Mouse (Mus musculus) thymus, postnatal 36 days (tissue): ENCODE data around the gene Hist1h2aa.

Experiments
- DNase-seq, 2 experiments: peaks; one replicate each; pipeline ENCODE4 v3.0.0; 2022; ENCODE audit warnings: mixed read lengths in 2 of 2

Gene Hist1h2aa

GRCm38 (mm10) chr13:23949484-23950246 is 15.4 kb downstream of the Hist1h2aa start:
- no peak for DNase-seq

- peak; percentile 17 to 18 for DNase-seq
Observed at GRCm38 (mm10) chr13:23950928-23951327, 16.7 kb downstream of the Hist1h2aa start.

GRCm38 (mm10) chr13:23959776-23960175 is 25.5 kb downstream of the Hist1h2aa start:
- no peak for DNase-seq

- DNase-seq, result no peak
Observed at GRCm38 (mm10) chr13:23964909-23965308, 30.6 kb downstream of the Hist1h2aa start.

GRCm38 (mm10) chr13:23971870-23972269 is 37.6 kb downstream of the Hist1h2aa start:
- no peak for DNase-seq

GRCm38 (mm10) chr13:23972271-23972670 is 38.0 kb downstream of the Hist1h2aa start:
- DNase-seq, result no peak
